Mouse (Mus musculus): ENCODE data around the gene Nubpl.

Nubpl gene

DNA sequence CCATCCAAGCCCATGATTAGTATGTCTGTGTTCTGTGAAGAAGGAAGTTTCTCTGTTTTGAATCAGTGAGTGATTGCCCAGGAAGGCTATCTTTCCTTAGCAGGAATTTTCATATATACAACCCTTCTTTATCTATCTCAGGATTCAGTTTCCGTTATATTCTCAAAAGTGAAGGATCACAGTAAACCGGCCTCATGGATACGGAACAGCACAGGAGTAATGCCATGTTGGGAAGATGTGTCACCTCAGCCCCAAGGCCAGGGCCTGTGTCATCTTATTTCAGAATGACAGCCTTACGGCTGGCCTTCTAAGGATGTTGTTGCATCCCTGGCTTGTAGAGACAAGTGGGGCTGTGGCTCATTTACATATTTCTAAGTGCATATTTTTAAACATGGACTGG, 231.0 kb downstream of the Nubpl start:
- DNase-seq (ENCODE audit: extremely low read depth, low read depth) = no peak

DNA sequence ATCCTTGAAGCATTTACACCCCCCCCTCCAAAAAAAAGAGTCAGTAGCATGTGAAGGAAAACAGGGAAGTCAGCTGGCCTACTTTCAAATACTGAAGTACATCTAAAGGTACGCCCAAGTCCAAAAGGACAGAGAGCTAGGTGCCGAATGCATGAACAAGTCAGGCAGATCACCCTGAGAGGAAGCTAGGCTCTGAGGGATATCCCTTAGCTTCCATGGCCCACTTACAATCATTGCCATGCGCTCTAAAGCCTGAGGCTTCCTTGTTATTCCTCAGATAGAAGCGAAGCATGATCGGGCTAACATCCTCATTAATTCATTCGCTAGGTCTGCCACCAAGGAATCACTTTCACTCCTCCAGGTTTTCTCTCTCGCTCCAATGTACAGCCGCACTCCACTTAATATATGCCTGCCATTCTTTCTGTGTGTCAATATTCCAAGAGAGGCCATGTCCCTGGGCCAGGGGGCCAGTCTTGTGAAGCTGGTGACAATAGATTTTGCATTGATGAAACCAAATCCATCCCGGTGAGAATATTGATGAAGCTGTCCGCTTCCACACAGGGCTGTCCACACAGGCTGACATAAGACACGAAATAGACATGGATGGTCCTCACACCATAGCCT, 237.7 kb downstream of the Nubpl start:
- DNase-seq (ENCODE audit: extremely low read depth, low read depth) = no peak

DNA sequence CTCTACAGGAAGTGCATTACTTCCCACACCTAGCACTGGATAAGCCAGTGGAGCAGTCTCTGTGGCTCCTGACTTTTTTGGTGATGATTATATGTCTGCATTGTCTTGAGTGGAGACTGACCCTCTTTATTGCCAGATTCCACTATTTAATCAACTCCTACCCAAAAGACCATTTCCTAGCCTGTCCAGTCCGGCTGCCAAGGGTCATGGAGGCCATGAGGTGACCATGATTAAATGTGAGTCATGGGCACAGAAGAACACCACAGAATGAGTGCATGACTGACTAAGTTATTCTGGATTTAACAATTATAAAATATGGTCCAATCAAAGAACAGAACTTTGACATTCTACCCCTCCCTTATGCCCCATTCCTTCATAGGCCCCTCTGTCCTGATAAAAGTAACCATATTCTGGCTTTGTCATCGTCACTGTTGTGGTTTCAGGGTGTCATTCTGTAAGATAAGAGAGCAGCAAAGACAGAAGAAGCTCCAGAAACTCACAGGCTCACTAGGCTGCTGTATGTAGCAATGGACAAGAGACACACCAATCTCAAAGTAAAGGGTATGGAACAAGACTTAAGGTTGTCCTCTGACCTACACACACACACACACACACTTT, 240.7 kb downstream of the Nubpl start:
- DNase-seq (ENCODE audit: extremely low read depth, low read depth) = peak; percentile 59

DNA sequence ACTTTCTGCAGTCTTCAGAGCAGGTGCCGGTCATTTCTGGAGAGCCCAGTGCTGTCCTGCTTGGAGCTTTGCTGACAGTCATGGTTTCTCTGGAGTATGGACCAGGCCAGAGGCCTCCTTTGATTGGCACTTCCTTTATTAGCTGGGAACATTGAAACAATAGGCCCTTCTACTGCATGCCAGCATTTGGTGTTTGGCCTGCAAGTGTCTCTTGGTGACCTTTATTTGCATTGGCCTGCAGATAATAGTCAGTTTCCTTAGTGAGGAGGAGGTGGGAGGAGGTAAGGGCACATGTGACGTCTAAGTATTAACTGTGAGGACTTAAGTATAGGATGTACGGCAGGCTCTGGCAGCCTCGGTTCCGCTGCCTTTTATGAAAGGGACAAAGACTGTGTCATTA, 249.1 kb downstream of the Nubpl start:
- DNase-seq (ENCODE audit: extremely low read depth, low read depth) = no peak

DNA sequence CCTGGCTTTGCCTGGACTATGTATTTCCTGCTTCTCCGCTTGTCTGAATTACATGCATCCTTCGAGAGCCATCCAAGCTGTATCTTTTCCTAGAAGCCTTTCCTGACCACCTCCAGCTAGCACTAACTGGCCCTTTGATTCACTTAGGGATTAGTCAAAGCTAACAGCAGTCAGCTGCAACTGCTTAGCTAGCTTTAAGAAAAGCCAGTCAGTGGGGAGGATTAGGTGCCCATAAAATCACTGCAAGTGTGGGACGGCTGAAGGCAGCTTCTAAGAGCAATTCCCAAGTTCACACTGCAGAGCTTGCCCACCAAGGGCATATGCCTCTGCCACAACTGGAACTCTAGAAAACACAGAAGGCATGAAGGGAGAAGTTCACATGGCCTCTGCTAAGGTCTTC, 252.7 kb downstream of the Nubpl start:
- no peak for DNase-seq (ENCODE audit: extremely low read depth, low read depth)

DNA sequence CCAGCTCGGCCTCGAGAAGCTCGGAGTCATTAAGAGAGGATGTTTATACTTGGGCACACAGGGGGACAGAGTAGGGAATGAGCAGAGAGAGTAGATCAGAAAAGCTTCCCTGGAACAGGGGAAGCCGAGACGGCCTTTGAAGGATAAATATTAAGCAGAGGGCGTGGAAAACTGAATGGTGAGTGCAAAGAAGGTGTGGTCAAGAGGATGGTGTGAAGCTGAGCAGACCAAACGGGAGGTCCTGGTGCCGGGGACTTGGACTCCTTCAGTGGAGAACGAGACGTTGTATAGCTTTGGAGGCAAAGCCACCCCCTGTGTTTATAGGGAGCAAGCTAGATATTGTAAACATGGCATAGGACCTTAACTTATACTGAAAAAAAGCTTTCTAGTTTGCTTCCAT, 261.9 kb downstream of the Nubpl start:
- DNase-seq (ENCODE audit: extremely low read depth, low read depth) = no peak

DNA sequence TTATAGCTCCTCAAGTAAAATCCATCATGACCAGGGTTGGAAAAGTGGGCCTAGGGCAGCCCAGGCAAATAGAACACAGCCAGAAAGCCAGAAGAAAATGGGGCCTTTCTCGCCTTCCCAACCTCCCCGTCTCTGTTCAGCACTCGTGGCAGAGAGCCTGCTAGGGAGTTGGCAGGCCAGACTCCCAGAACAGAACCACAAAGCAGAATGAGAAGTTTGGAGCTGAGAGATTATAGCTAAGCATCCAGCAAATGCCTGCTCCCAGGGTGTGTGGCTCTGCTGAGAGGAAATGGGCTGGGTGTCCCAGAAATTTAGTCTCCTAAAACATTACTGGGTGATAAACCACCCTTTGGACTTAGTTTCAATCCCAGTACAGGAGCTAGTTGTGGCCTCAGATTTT, 262.6 kb downstream of the Nubpl start:
- no peak for DNase-seq (ENCODE audit: extremely low read depth, low read depth)

DNA sequence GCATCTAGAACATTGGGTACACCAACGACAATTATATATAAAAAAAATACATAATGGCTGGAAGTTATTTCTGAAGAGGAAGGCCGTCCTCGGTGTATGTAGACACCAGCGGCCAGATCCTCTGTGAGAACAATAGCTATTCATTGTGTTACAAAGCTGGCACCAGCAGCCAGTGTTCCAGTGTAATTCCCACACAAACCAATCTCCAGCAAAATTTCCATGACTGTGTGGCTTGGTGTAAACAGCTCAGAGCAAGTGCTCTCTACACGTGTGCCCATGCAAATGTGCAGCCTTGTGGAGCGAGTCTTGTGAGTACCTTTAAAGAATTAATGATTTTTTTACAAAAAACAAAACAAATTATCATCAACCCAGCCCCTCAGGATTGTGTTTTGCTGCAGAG, 263.7 kb downstream of the Nubpl start:
- no peak for DNase-seq (ENCODE audit: extremely low read depth, low read depth)

Data from MEL-GATA-1-ER (cell line).